Mouse (Mus musculus) kidney, adult 2 months (tissue): ENCODE results near the gene Unc5b. TPM values are rescaled to one million over a fixed set of nuclear protein-coding genes. Genes with fewer than 3 reads are reported as not detected.

ENCODE experiments used
- DNase-seq: peaks from one replicate; pipeline ENCODE4 v3.0.0; 2021
- H3K27ac ChIP-seq: fragments of 200-500 bp; 2 replicates; pipeline ENCODE4 v1.5.1; 2012; ENCODE audit warnings: low read depth, low read length, control low read depth, inconsistent platforms; ENCODE audit not compliant: insufficient read depth
- H3K27me3 ChIP-seq: fragments of 200-500 bp; replicated peaks from 2 replicates; pipeline ENCODE4 v1.6.1; 2012; ENCODE audit warnings: mild to moderate bottlenecking, moderate library complexity, low read length, inconsistent platforms; ENCODE audit not compliant: control insufficient read depth, insufficient read depth
- H3K36me3 ChIP-seq: fragments of 200-500 bp; 2 replicates; pipeline ENCODE4 v1.6.1; 2012; ENCODE audit warnings: mild to moderate bottlenecking, moderate library complexity, low read length, inconsistent platforms; ENCODE audit not compliant: control insufficient read depth, insufficient read depth
- H3K4me1 ChIP-seq: fragments of 200-500 bp; 2 replicates; pipeline ENCODE4 v1.6.1; 2011; ENCODE audit warnings: low read length; ENCODE audit not compliant: control insufficient read depth, insufficient read depth
- H3K4me3 ChIP-seq: fragments of 200-500 bp; 2 replicates; pipeline ENCODE4 v1.5.1; 2011; ENCODE audit warnings: mild to moderate bottlenecking, low read depth, low read length, control low read depth; ENCODE audit not compliant: insufficient read depth
- CTCF ChIP-seq: fragments of 200-500 bp; conservative IDR thresholded peaks from 2 replicates; pipeline ENCODE4 v1.5.1; 2011; ENCODE audit warnings: low read depth, mild to moderate bottlenecking, control low read depth, low read length, moderate library complexity, mixed read lengths; ENCODE audit not compliant: insufficient read depth, insufficient read length
- POLR2A ChIP-seq: fragments of 200-500 bp; IDR thresholded peaks from one replicate; pipeline ENCODE4 v1.6.1; 2011; ENCODE audit warnings: low read depth, low read length, control low read depth
- WGBS: fragments of 180-500 bp; shearing (Covaris S2); methylation state at CpG from one replicate; pipeline ENCODE4 v1.1.7; 2018; 5-methylcytosine and 5-hydroxymethylcytosine counted together
- polyA plus RNA-seq: library from polyadenylated mRNA; depleted of rRNA; stranded (reverse); fragments of >200 nt; gene quantifications from 2 replicates; pipeline ENCODE4 v1.2.3, GENCODE M21; 2012

Unc5b gene
- polyA plus RNA-seq, 1 experiment: 6.1 TPM

DNA sequence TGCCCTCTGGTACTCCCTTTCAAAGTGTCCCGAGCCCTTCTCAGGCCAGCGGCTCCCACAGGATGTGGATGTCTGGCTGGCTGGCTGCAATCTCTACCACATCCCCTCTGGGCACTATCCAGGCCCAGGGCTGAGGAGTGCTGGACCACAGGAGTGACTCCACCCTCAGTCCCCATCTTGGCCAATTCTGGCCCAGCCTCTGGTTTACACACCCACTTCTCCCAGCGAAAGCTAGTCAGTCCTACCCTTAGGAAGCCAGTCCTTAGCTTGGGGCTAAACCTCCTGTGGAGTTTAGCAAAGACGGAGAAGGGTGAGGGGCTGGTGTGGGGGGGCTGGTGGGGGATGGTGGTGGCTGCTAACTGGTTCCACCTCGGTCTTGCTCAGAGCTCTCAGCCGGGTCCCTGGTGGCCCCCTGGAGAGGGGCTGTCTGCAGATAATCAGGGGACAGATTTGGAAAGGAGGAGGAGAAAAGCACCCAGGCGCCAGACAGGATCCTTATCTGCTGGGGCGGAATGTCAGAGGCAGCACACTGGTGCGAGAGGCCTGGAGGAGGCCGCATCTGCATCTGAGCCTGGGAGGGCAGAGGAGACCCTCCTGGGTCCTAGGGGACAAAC is 16.8 kb downstream of the Unc5b start:
- no peaks in the 10 kb centered on the region for H3K27me3 ChIP-seq
- TF ChIP-seq CTCF (no peak), POLR2A (no peak)
- no peaks in the 10 kb centered on the region for H3K36me3 ChIP-seq
- H3K27ac ChIP-seq: no peak overlapping the region
- 49% methylated on average over 10 of the region's 10 CpGs for WGBS
- peak; percentile 38 for DNase-seq
- H3K4me1 ChIP-seq: peaks cover 3% of the 10 kb centered on the region; the same call in 1 of the 2 replicates
- no peak overlapping the region for H3K4me3 ChIP-seq

DNA sequence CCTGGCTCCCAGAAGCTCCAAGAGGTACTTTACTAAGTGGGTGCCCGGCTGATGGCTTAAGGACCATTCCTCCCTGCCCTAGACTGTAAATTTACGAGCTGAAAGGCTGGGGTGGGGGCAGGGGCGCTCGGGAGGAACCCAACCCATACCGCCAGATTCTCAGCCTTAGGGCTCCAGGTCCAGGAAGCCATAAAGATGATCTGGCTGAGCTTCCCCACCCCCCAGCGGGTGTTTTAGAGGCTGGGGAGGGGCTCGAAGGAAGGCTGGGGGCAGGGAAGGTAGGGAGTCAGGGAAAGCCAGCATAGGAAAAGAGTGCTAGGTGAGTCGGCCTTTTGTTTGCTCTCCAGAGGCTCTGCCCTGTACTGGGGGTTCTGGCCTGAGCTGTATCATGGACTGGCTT is 17.8 kb downstream of the Unc5b start:
- TF ChIP-seq POLR2A: no peak
- no peak for TF ChIP-seq CTCF
- no peak overlapping the region for H3K4me3 ChIP-seq
- no peaks in the 10 kb centered on the region for H3K36me3 ChIP-seq
- no peak for DNase-seq
- 34% methylated on average over 8 of the region's 8 CpGs for WGBS
- 0 out of 2 replicates have a peak, but pooled peaks cover 3% of the 10 kb centered on the region for H3K4me1 ChIP-seq
- H3K27ac ChIP-seq: no peak overlapping the region
- H3K27me3 ChIP-seq: no peaks in the 10 kb centered on the region

DNA sequence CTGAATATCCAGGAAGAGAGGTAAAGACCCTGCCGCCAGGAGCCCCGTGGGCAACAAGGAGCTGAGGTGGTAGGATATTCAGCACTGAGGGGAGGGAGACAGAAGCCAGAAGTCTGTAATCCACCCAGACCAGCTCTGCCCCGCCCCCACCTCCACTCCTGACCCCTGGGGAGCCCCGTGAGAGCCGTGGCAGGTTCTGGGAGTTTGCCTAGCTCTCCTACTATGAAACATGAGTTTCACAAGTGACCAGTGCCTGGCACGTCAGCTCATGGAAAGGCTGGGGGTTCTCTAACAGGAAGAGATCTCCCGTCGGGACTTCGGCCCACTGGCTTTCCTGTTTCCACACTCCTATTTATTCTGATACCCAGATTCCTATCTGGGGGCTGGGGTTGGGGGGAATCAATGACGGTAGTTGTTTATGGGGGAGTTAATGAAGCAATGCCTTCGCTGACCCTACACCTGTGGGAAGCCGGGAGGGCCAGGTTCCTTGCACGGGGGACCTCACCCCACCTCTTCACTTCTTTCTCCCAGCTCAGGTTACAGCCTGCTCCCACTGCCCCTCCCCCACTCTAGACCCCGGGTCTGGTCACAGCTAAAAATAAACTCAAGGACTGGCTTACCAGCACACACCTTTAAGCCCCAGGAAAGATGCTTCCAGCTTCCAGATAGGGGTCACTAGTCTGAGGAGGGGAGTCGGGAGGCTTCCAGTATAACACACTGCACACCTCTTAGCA is 19.4 kb downstream of the Unc5b start:
- Histone ChIP-seq H3K27me3 (no peaks in the 10 kb centered on the region), H3K4me1 (0 out of 2 replicates have a peak, but pooled peaks cover 3% of the 10 kb centered on the region), H3K36me3 (no peaks in the 10 kb centered on the region), H3K4me3 (no peak overlapping the region), H3K27ac (no peak overlapping the region)
- no peak for TF ChIP-seq CTCF
- no peak for TF ChIP-seq POLR2A
- DNase-seq: no peak
- 20% methylated on average over 15 of the region's 15 CpGs for WGBS

DNA sequence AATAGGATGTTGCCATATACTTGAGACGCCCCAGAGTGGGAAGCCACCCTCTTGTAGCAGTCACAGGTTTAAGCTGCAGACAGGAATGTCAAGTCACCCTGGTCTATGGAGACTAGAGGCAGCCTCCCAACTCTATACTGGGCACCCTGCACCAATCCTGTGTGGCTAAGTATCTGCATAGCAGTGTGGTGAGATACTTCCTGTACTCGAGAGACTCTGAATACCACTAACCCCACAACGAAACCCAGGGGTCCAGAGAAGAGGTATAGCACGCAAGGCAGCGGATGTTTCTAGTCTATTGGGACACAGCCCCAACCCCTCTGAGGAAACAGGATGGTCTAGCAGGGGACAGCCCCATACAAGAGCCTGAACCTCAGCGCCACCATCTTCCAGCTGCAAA is 22.9 kb downstream of the Unc5b start:
- H3K4me3 ChIP-seq: no peak overlapping the region
- H3K27me3 ChIP-seq: no peaks in the 10 kb centered on the region
- H3K36me3 ChIP-seq: no peaks in the 10 kb centered on the region
- TF ChIP-seq POLR2A (no peak), CTCF (no peak)
- no peak overlapping the region for H3K27ac ChIP-seq
- no peaks in the 10 kb centered on the region for H3K4me1 ChIP-seq
- no peak for DNase-seq
- 71% methylated on average over 6 of the region's 6 CpGs for WGBS

DNA sequence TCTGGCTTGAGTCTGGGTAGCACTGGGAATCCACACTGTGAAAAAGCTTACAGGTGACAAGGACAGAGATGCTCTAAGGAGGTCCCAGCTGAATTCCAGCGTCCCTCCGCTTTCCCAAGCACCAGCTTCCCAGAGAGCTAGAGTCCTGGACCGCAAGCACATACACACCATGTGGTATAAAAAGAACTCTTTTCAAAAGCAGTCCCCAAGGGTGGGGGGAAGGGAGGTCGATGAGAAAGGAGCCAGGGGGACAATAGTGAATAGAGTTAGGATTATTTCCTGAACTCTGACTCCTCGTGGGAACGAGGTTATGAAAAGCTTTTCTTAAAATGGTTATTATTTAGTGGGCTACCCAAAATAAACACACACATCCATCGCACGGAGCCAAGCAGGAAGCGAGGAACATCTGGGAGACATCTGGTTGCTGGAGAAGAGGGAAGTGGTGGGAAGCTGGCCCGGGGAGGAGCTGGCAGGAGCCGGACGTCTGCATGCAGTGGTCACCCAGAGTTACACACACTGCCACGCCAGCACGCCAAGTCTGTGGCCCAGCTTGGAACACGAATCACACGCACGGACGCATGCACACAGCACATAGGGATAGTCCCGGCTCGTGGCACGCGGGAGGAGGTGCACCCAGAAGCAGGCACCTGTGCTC is 23.7 kb downstream of the Unc5b start:
- peak; percentile 80 for DNase-seq
- Histone ChIP-seq H3K27ac (peak overlapping the region; percentile 42), H3K36me3 (no peaks in the 10 kb centered on the region), H3K4me1 (no peaks in the 10 kb centered on the region), H3K4me3 (no peak overlapping the region), H3K27me3 (no peaks in the 10 kb centered on the region)
- TF ChIP-seq POLR2A: no peak
- TF ChIP-seq CTCF: no peak
- WGBS: 43% methylated on average over 22 of the region's 22 CpGs

DNA sequence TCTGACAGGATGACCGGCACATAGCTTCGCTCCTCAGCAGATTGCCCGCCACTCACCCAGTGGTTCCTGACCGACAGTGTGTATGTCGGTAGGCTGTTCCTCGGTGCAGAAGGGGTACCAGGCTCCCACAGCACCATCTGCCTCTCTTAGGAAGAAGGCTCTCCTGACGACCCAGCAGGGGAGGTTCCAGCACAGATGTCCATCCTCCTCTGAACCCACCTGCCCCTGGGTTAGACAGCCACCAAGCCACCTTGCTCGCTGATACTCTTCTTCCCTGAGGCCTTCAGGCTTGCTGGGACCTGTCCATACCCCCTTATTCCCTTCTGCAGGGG is 25.2 kb downstream of the Unc5b start:
- DNase-seq: no peak
- Histone ChIP-seq H3K4me3 (no peak overlapping the region), H3K4me1 (no peaks in the 10 kb centered on the region), H3K36me3 (no peaks in the 10 kb centered on the region), H3K27me3 (no peaks in the 10 kb centered on the region), H3K27ac (no peak overlapping the region)
- 90% methylated on average over 8 of the region's 8 CpGs for WGBS
- no peak for TF ChIP-seq CTCF
- TF ChIP-seq POLR2A: no peak

DNA sequence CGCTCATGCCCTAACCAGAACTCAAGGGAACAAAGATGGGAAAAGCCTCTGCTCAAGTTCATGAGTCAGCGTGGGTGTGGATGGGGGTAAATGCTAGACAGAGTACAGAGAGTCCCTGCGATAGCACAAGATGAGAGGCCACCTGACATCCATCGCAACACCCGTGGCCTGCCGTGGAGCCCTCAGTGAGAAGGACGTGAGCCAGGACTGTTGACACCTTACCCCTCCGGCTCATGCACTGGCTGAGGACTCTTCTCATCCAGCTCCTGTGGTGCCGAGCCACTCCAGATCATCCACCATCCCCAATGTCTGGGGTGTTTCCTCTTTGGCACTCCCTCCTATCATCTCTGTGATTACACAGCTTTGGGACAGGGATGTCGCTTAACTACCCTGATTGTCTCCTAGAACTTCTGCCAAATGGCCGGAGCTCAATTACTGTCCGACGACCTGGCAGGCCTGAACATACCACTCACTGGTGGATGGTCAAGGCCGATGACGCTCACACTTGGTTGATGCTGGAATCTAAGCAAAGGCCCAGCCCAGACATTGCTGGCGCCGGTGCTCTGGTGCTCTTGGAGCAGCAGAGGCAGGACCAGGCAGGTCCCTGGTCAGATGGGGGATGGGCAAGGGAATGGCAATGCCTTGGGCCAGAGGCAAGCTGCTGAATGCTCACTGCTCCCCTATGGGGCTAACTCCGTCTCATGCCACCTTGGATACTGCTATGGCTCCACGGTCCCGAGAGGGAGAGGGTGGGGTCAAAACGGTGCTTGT is 25.8 kb downstream of the Unc5b start:
- TF ChIP-seq CTCF (no peak), POLR2A (no peak)
- WGBS: 69% methylated on average over 21 of the region's 21 CpGs
- no peak overlapping the region for H3K4me3 ChIP-seq
- no peak overlapping the region for H3K27ac ChIP-seq
- H3K4me1 ChIP-seq: no peaks in the 10 kb centered on the region
- H3K27me3 ChIP-seq: no peaks in the 10 kb centered on the region
- DNase-seq: no peak
- H3K36me3 ChIP-seq: no peaks in the 10 kb centered on the region
